ENCODE assay signal across 20 mouse cellular contexts in genomic region chr2:164868491-164868890, GRCm38 (mm10). TPM values are rescaled to one million over a fixed set of nuclear protein-coding genes. Genes with fewer than 3 reads are reported as not detected.
DNase-seq lines count a peak whose midpoint lies in the region; ATAC-seq and TF ChIP-seq lines count a peak whose summit lies in the region.
"Had no signal": no experiment of that assay in that cellular context is flagged by ENCODE, and none has a peak within 500 bp of the region (broad histone marks: within the 10 kb centered on the region; RNA-seq: fewer than 3 reads in every experiment).

No protein-coding gene starts in this region.

- H3K27me3 ChIP-seq in liver, embryonic 16.5 days (ENCODE audit: control insufficient read depth, insufficient read depth, low read depth, low read length): no peaks in the 10 kb centered on the region
- H3K27me3 ChIP-seq in liver, embryonic 12.5 days (replicated peaks): no peaks in the 10 kb centered on the region
- H3K27me3 ChIP-seq in CH12.LX (replicated peaks): no peaks in the 10 kb centered on the region
- H3K27me3 ChIP-seq in lung, embryonic 14.5 days (ENCODE audit: insufficient read depth, low read length): no peaks in the 10 kb centered on the region
- H3K27me3 ChIP-seq in forebrain, embryonic 15.5 days: no peaks in the 10 kb centered on the region

- TF ChIP-seq EP300 in CH12.LX (IDR thresholded peaks at IDR 0.05; ENCODE audit: low read length): peak; percentile 64

- dilution Hi-C loops in CH12.LX (cut with MboI; ENCODE audit: extremely low pct_ligation_motif_present, extremely low pct_unique_long_range_greater_than_20kb, low sequenced_read_pairs): no loop called here

- no peak for TF ChIP-seq CTCF in CH12.LX (conservative IDR thresholded peaks at IDR 0.05 in 1 of 2, IDR thresholded peaks at IDR 0.05 in 1 of 2; ENCODE audit: low read depth in 2 of 2, low read length in 2 of 2)
- TF ChIP-seq CTCF in lung, embryonic 14.5 days (IDR thresholded peaks at IDR 0.05; ENCODE audit: low read depth): no peak

- H3K4me1 ChIP-seq in liver, embryonic 16.5 days (ENCODE audit: control insufficient read depth, low read depth, low read length): no peaks in the 10 kb centered on the region
- H3K4me1 ChIP-seq in liver, embryonic 12.5 days: peaks cover 21% of the 10 kb centered on the region
- H3K4me1 ChIP-seq in CH12.LX (ENCODE audit: control insufficient read depth in 1 of 2, insufficient read depth in 2 of 2): 0 out of 4 replicates have a peak, but pooled peaks cover 0 to 7% of the 10 kb centered on the region in 2 experiments
- H3K4me1 ChIP-seq in lung, embryonic 14.5 days (ENCODE audit: insufficient read depth): peaks cover 5% of the 10 kb centered on the region; the same call in 1 of the 2 replicates
- no peaks in the 10 kb centered on the region for H3K4me1 ChIP-seq in forebrain, embryonic 15.5 days

- 27% methylated on average over 7 of the region's 7 CpGs for WGBS in liver, embryonic 16.5 days (ENCODE audit: insufficient replicate concordance)
- 33% methylated on average over 7 of the region's 7 CpGs for WGBS in liver, embryonic 12.5 days (ENCODE audit: insufficient replicate concordance)
- 39% methylated on average over 7 of the region's 7 CpGs for WGBS in lung, embryonic 14.5 days
- WGBS in forebrain, embryonic 15.5 days: 83% methylated on average over 7 of the region's 7 CpGs

- H3K27ac ChIP-seq in liver, embryonic 16.5 days (ENCODE audit: low read length): no peak overlapping the region
- H3K27ac ChIP-seq in liver, embryonic 12.5 days: no peak overlapping the region
- no peak overlapping the region for H3K27ac ChIP-seq in CH12.LX (ENCODE audit: insufficient read depth, low read depth)
- H3K27ac ChIP-seq in lung, embryonic 14.5 days (ENCODE audit: low read depth): no peak overlapping the region
- no peak overlapping the region for H3K27ac ChIP-seq in forebrain, embryonic 15.5 days (replicated peaks)
- H3K27ac ChIP-seq: midbrain, embryonic 10.5 days had no signal

- in situ Hi-C loops in CH12.LX (cut with MboI; ENCODE audit: low pct_ligation_motif_present, low pct_unique_long_range_greater_than_20kb, low sequenced_read_pairs): no loop called here

- peak; percentile 33; the same call in 1 of the 2 replicates for ATAC-seq in liver, embryonic 16.5 days (ENCODE audit: low read depth)
- ATAC-seq in liver, embryonic 12.5 days: no peak
- no peak for ATAC-seq in lung, embryonic 14.5 days (ENCODE audit: insufficient read depth)
- peak; percentile 86 for ATAC-seq in monocyte, adult 5-6 weeks (replicated peaks; ENCODE audit: insufficient number of reproducible peaks, low FRiP score, low TSS enrichment, poor library complexity, severe bottlenecking)
- no peak for ATAC-seq in forebrain, embryonic 15.5 days (replicated peaks)
- ATAC-seq: forebrain, postnatal 0 days; hindbrain, embryonic 16.5 days had no signal

- no peak overlapping the region for H3K9ac ChIP-seq in liver, embryonic 16.5 days (ENCODE audit: low read depth, low read length)
- no peak overlapping the region for H3K9ac ChIP-seq in liver, embryonic 12.5 days
- H3K9ac ChIP-seq in CH12.LX (ENCODE audit: insufficient read depth, low read depth): no peak overlapping the region
- no peak overlapping the region for H3K9ac ChIP-seq in lung, embryonic 14.5 days
- H3K9ac ChIP-seq in forebrain, embryonic 15.5 days (replicated peaks): no peak overlapping the region
- H3K9ac ChIP-seq: forebrain, postnatal 0 days had no signal

- no peaks in the 10 kb centered on the region for H3K79me2 ChIP-seq in CH12.LX (replicated peaks; ENCODE audit: control insufficient read depth, extremely low read depth, insufficient read depth, poor library complexity, severe bottlenecking)

- peak; percentile 75 for DNase-seq in CH12.LX (ENCODE audit: extremely low read depth)
- peak; percentile 56 for DNase-seq in lung, embryonic 14.5 days
- DNase-seq in cerebellum, adult 18-20 months: no peak
- DNase-seq in kidney, postnatal 10 days: no peak
- DNase-seq: adrenal gland, postnatal 14 days; forebrain, postnatal 0 days; gastrocnemius, postnatal 36 days; retina, postnatal 1 day; thymus, postnatal 4 days had no signal

- TF ChIP-seq POLR2A in CH12.LX (IDR thresholded peaks at IDR 0.05; ENCODE audit: low read depth, low read length): no peak

- no peak overlapping the region for H3K4me2 ChIP-seq in liver, embryonic 16.5 days (ENCODE audit: low read depth, low read length)
- H3K4me2 ChIP-seq in liver, embryonic 12.5 days: no peak overlapping the region
- H3K4me2 ChIP-seq in CH12.LX (ENCODE audit: insufficient read depth, low read depth, poor library complexity, severe bottlenecking): no peak overlapping the region
- H3K4me2 ChIP-seq in lung, embryonic 14.5 days: no peak overlapping the region
- H3K4me2 ChIP-seq in forebrain, embryonic 15.5 days (replicated peaks): no peak overlapping the region

- H3K36me3 ChIP-seq in liver, embryonic 16.5 days (ENCODE audit: control insufficient read depth, insufficient read depth): no peaks in the 10 kb centered on the region
- no peaks in the 10 kb centered on the region for H3K36me3 ChIP-seq in liver, embryonic 12.5 days
- H3K36me3 ChIP-seq in CH12.LX (replicated peaks in 1 of 2; ENCODE audit: control insufficient read depth in 1 of 2, insufficient read depth in 1 of 2, low read length in 1 of 2): no peaks in the 10 kb centered on the region
- no peaks in the 10 kb centered on the region for H3K36me3 ChIP-seq in lung, embryonic 14.5 days (ENCODE audit: insufficient read depth)
- H3K36me3 ChIP-seq in forebrain, embryonic 15.5 days: no peaks in the 10 kb centered on the region
- H3K36me3 ChIP-seq: midbrain, embryonic 10.5 days had no signal

- H3K4me3 ChIP-seq in liver, embryonic 16.5 days (ENCODE audit: low read depth, low read length): no peak overlapping the region
- H3K4me3 ChIP-seq in liver, embryonic 12.5 days: no peak overlapping the region
- H3K4me3 ChIP-seq in CH12.LX (replicated peaks in 1 of 3; ENCODE audit: low read depth in 2 of 3, low read length in 2 of 3, poor library complexity in 1 of 3): no peak overlapping the region
- no peak overlapping the region for H3K4me3 ChIP-seq in lung, embryonic 14.5 days (ENCODE audit: low read depth, low read length)
- no peak overlapping the region for H3K4me3 ChIP-seq in forebrain, embryonic 15.5 days
- H3K4me3 ChIP-seq: midbrain, embryonic 10.5 days had no signal

- no peaks in the 10 kb centered on the region for H3K9me3 ChIP-seq in liver, embryonic 16.5 days (replicated peaks; ENCODE audit: control insufficient read depth, low read length)
- peaks cover 4% of the 10 kb centered on the region; the same call in 1 of the 2 replicates for H3K9me3 ChIP-seq in liver, embryonic 12.5 days (replicated peaks)
- H3K9me3 ChIP-seq in CH12.LX (replicated peaks; ENCODE audit: low read length): peaks cover 32% of the 10 kb centered on the region
- peaks cover 5% of the 10 kb centered on the region; the same call in 1 of the 2 replicates for H3K9me3 ChIP-seq in lung, embryonic 14.5 days (ENCODE audit: low read depth, low read length)
- H3K9me3 ChIP-seq in forebrain, embryonic 15.5 days: no peaks in the 10 kb centered on the region

- TF ChIP-seq RAD21 in CH12.LX (IDR thresholded peaks at IDR 0.05; ENCODE audit: low read depth, low read length): no peak

RNA-seq across cellular contexts. Expression of gene Pcif1, which starts 10.6 kb away (rescaled TPM):
- polyA plus RNA-seq in liver, embryonic 16.5 days (2015; fragmentation: Nextera tagmentation; extraction: Ambion mirVana): 36.8 and 38.2 TPM in 2 replicates
- polyA plus RNA-seq in liver, embryonic 12.5 days (2016; fragmentation: Nextera tagmentation; extraction: Ambion mirVana): 48.6 and 51.5 TPM in 2 replicates
- 30.0 and 33.6 TPM in 2 replicates for total RNA-seq in CH12.LX (2012; rRNA removed)
- 18.2 and 20.0 TPM in 2 replicates for total RNA-seq in CH12.LX (2014; rRNA removed)
- polyA plus RNA-seq in CH12.LX (2012; ENCODE audit: insufficient read length, low read depth): 49.1 and 59.1 TPM in 2 replicates
- polyA plus RNA-seq in lung, embryonic 14.5 days (2014; fragmentation: Nextera tagmentation; extraction: Ambion mirVana): 76.9 and 83.0 TPM in 2 replicates
- total RNA-seq in monocyte, adult 5-6 weeks (2017): 60.0 to 62.1 TPM (median 60.1 TPM) in 3 replicates
- 94.8 and 101 TPM in 2 replicates for polyA plus RNA-seq in forebrain, embryonic 15.5 days (2015; fragmentation: Nextera tagmentation; extraction: Ambion mirVana)

RNA-seq across cellular contexts. Expression of gene Pltp, which starts 11.0 kb away (rescaled TPM):
- 23.1 and 27.4 TPM in 2 replicates for polyA plus RNA-seq in liver, embryonic 16.5 days (2015; fragmentation: Nextera tagmentation; extraction: Ambion mirVana)
- 8.4 and 8.7 TPM in 2 replicates for polyA plus RNA-seq in liver, embryonic 12.5 days (2016; fragmentation: Nextera tagmentation; extraction: Ambion mirVana)
- total RNA-seq in CH12.LX (2012; rRNA removed) (4.4 and 5.5 TPM in 2 replicates), CH12.LX (2014; rRNA removed) (0.85 and 1.1 TPM in 2 replicates)
- 0.94 and 0.98 TPM in 2 replicates for polyA plus RNA-seq in CH12.LX (2012; ENCODE audit: insufficient read length, low read depth)
- polyA plus RNA-seq in lung, embryonic 14.5 days (2014; fragmentation: Nextera tagmentation; extraction: Ambion mirVana): 122 and 126 TPM in 2 replicates
- 37.3 to 58.3 TPM (median 46.8 TPM) in 3 replicates for total RNA-seq in monocyte, adult 5-6 weeks (2017)
- 45.3 and 50.7 TPM in 2 replicates for polyA plus RNA-seq in forebrain, embryonic 15.5 days (2015; fragmentation: Nextera tagmentation; extraction: Ambion mirVana)

RNA-seq across cellular contexts. Expression of gene Neurl2, which starts 35.2 kb away (rescaled TPM):
- polyA plus RNA-seq in liver, embryonic 16.5 days (2015; fragmentation: Nextera tagmentation; extraction: Ambion mirVana): 1.7 and 2.5 TPM in 2 replicates
- polyA plus RNA-seq in liver, embryonic 12.5 days (2016; fragmentation: Nextera tagmentation; extraction: Ambion mirVana): 2.1 and 2.2 TPM in 2 replicates
- 2.9 and 4.1 TPM in 2 replicates for total RNA-seq in CH12.LX (2012; rRNA removed)
- 1.6 and 2.1 TPM in 2 replicates for total RNA-seq in CH12.LX (2014; rRNA removed)
- polyA plus RNA-seq in CH12.LX (2012; ENCODE audit: insufficient read length, low read depth): 1.7 and 1.8 TPM in 2 replicates
- polyA plus RNA-seq in lung, embryonic 14.5 days (2014; fragmentation: Nextera tagmentation; extraction: Ambion mirVana): 6.3 and 6.6 TPM in 2 replicates
- total RNA-seq in monocyte, adult 5-6 weeks (2017): 0.97 to 3.0 TPM (median 2.3 TPM) in 3 replicates
- 5.6 and 6.5 TPM in 2 replicates for polyA plus RNA-seq in forebrain, embryonic 15.5 days (2015; fragmentation: Nextera tagmentation; extraction: Ambion mirVana)

RNA-seq across cellular contexts. Expression of gene Ctsa, which starts 35.8 kb away (rescaled TPM):
- polyA plus RNA-seq in liver, embryonic 16.5 days (2015; fragmentation: Nextera tagmentation; extraction: Ambion mirVana): 90.7 and 92.5 TPM in 2 replicates
- 66.7 and 69.3 TPM in 2 replicates for polyA plus RNA-seq in liver, embryonic 12.5 days (2016; fragmentation: Nextera tagmentation; extraction: Ambion mirVana)
- 45.5 and 46.1 TPM in 2 replicates for total RNA-seq in CH12.LX (2012; rRNA removed)
- total RNA-seq in CH12.LX (2014; rRNA removed): 17.5 and 19.9 TPM in 2 replicates
- polyA plus RNA-seq in CH12.LX (2012; ENCODE audit: insufficient read length, low read depth): 22.7 and 27.0 TPM in 2 replicates
- polyA plus RNA-seq in lung, embryonic 14.5 days (2014; fragmentation: Nextera tagmentation; extraction: Ambion mirVana): 114 and 125 TPM in 2 replicates
- 283 to 459 TPM (median 330 TPM) in 3 replicates for total RNA-seq in monocyte, adult 5-6 weeks (2017)
- 97.7 and 98.4 TPM in 2 replicates for polyA plus RNA-seq in forebrain, embryonic 15.5 days (2015; fragmentation: Nextera tagmentation; extraction: Ambion mirVana)

RNA-seq across cellular contexts. Expression of gene Spata25, which starts 40.2 kb away (rescaled TPM):
- polyA plus RNA-seq in liver, embryonic 16.5 days (2015; fragmentation: Nextera tagmentation; extraction: Ambion mirVana): not detected in 2 replicates
- not detected in 2 replicates for polyA plus RNA-seq in liver, embryonic 12.5 days (2016; fragmentation: Nextera tagmentation; extraction: Ambion mirVana)
- total RNA-seq in CH12.LX (2012; rRNA removed): 0.34 TPM in 1 of 2 replicates, not detected in the other
- not detected in 2 replicates for total RNA-seq in CH12.LX (2014; rRNA removed)
- polyA plus RNA-seq in CH12.LX (2012; ENCODE audit: insufficient read length, low read depth): not detected in 2 replicates
- polyA plus RNA-seq in lung, embryonic 14.5 days (2014; fragmentation: Nextera tagmentation; extraction: Ambion mirVana): not detected in 2 replicates
- not detected in 3 replicates for total RNA-seq in monocyte, adult 5-6 weeks (2017)
- polyA plus RNA-seq in forebrain, embryonic 15.5 days (2015; fragmentation: Nextera tagmentation; extraction: Ambion mirVana): not detected in 2 replicates
- total RNA-seq: adrenal gland, postnatal 14 days; layer of hippocampus, postnatal 25 days had no signal
- polyA plus RNA-seq: forebrain, postnatal 0 days; heart, embryonic 16.5 days; hindbrain, embryonic 16.5 days; kidney, embryonic 16.5 days; limb, embryonic 11.5 days; midbrain, embryonic 10.5 days; neural tube, embryonic 11.5 days had no signal

Comparison
In these comparisons a context has a peak if more than half of its experiments do, and no peak if none do; other contexts are left out.
1. ATAC-seq: peak in liver, embryonic 16.5 days (single experiment) and monocyte, adult 5-6 weeks (single experiment); none in liver, embryonic 12.5 days (single experiment), lung, embryonic 14.5 days (single experiment) and forebrain, embryonic 15.5 days (single experiment).
2. DNase-seq: peak in CH12.LX (single experiment) and lung, embryonic 14.5 days (single experiment); none in cerebellum, adult 18-20 months (0 of 2) and kidney, postnatal 10 days (single experiment).